Mouse (Mus musculus): ENCODE measurements around the gene Tnni3.

DNA sequence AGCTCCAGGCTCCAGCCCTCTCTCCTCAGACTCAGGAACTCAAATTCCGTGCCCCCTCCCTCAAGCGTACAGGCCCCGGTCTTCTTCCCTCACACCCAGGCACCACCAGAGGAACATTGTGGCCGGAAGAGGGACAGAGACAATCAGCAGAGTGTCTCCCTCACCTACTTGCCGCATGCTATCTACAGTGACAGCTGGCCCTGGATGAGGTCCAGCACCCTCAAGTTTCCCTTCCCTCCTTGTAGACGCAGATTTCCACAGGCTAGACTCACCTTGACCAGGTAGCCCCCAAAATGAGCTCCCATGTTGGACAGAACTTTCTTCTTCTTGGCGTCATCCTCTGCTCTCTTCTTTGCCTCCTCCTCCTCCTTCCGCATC lies 15.3 kb downstream of the Tnni3 start:
- TF ChIP-seq CTCF (conservative IDR thresholded peaks at IDR 0.05; ENCODE audit: insufficient read depth, insufficient read length, low read depth, low read length) (no peak), POLR2A (IDR thresholded peaks at IDR 0.05; ENCODE audit: low read depth, low read length) (no peak)

Data from kidney, adult 2 months (tissue).